In the genomic region with DNA sequence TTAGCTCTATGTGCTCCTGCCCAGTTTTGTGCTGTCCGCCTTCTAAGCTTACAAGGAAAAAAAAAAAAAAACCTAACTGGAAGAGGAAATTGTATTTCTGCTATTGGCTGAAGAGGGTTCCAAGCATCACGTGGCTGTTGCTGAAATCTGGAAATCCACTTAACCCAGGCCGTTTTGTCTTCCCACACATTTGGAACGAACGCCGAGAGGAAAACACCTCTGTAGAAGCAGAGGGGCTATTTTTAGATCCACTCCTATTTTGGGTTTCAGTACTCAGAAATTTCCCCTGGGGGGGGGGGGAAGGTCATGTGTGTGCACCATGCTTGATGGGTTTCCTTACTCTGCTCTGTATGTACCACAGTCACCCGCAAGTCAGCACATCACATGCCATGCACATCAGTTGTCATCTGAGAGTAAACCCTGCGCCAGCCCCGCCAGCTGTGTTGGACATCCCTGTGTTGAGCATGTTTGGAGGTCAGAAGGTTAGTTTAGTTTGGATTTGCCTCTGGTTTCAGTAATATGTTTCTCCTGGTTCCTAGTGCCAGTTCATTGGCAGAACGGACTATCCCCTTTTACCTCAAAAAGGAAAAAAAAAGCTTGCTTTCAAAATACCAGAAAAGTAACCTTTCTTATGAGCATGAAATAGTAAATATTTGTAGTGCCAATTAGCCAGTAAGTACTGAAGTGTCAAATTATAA, we compare ENCODE assay signal across 8 mouse cellular contexts. TPM values are rescaled to one million over a fixed set of nuclear protein-coding genes. Genes with fewer than 3 reads are reported as not detected.
DNase-seq lines count a peak whose midpoint lies in the region; ATAC-seq and TF ChIP-seq lines count a peak whose summit lies in the region.

No protein-coding gene starts in this region.

- H3K27me3 ChIP-seq in embryonic facial prominence, embryonic 12.5 days, result no peaks in the 10 kb centered on the region

- no peak overlapping the region for H3K9ac ChIP-seq in embryonic facial prominence, embryonic 12.5 days

- H3K4me1 ChIP-seq in embryonic facial prominence, embryonic 12.5 days, result peaks cover 28% of the 10 kb centered on the region
- peaks cover 12% of the 10 kb centered on the region for H3K4me1 ChIP-seq in lung, adult 2 months (ENCODE audit: control insufficient read depth, insufficient read depth, low read length)

- no peaks in the 10 kb centered on the region for H3K36me3 ChIP-seq in embryonic facial prominence, embryonic 12.5 days

- peak; percentile 16; the same call in 1 of the 2 replicates for ATAC-seq in frontal cortex, adult (ENCODE audit: low TSS enrichment)
- 0 out of 2 replicates have a peak, but pooled peaks have one; percentile 61 for ATAC-seq in embryonic facial prominence, embryonic 12.5 days (ENCODE audit: insufficient number of reproducible peaks, insufficient read depth, low FRiP score, low TSS enrichment)

- TF ChIP-seq CTCF in lung, adult 2 months (IDR thresholded peaks at IDR 0.05; ENCODE audit: insufficient read depth, low read length), result no peak

- H3K4me2 ChIP-seq in embryonic facial prominence, embryonic 12.5 days (replicated peaks), result peak overlapping the region; percentile 34

- no peak for TF ChIP-seq POLR2A in lung, adult 2 months (IDR thresholded peaks at IDR 0.05; ENCODE audit: borderline replicate concordance, extremely low read depth, low read depth, low read length)

- H3K4me3 ChIP-seq in embryonic facial prominence, embryonic 12.5 days, result no peak overlapping the region
- no peak overlapping the region for H3K4me3 ChIP-seq in lung, adult 2 months (replicated peaks; ENCODE audit: extremely low read depth, low read depth, low read length)

- H3K27ac ChIP-seq in embryonic facial prominence, embryonic 12.5 days, result peak overlapping the region; percentile 75

- no peak for DNase-seq in frontal cortex, postnatal 25 days (ENCODE audit: low spot score in 2 of 2)
- DNase-seq in heart, postnatal 10 days, result peak; percentile 85 to 86
- DNase-seq in lung, adult 2 months, result peak; percentile 50
- DNase-seq in thymus, postnatal 25 days, result no peak
- DNase-seq in cerebellum, adult 18-20 months, result no peak
- DNase-seq in right cerebral cortex, postnatal 4 days, result no peak

- H3K9me3 ChIP-seq in embryonic facial prominence, embryonic 12.5 days, result no peaks in the 10 kb centered on the region

- WGBS in embryonic facial prominence, embryonic 12.5 days, result 21% methylated on average over 10 of the region's 10 CpGs
- 20% methylated on average over 10 of the region's 10 CpGs for WGBS in lung, adult 2 months

- intact Hi-C loops in heart, postnatal 10 days (cut with DNase I), result no loop called here

RNA-seq across cellular contexts. Expression of gene Daam1, which starts 33.1 kb away (rescaled TPM):
- polyA plus RNA-seq in embryonic facial prominence, embryonic 12.5 days (2016; fragmentation: Nextera tagmentation; extraction: Ambion mirVana), result 8.4 and 9.8 TPM in 2 replicates
- total RNA-seq in heart, postnatal 10 days (2021), result 10 to 100 TPM; 70.7 to 86.4 TPM
- 9.4 and 15.2 TPM in 2 replicates for polyA plus RNA-seq in lung, adult 2 months (2012; rRNA removed)

Comparison
In these comparisons a context has a peak if more than half of its experiments do, and no peak if none do; other contexts are left out.
1. DNase-seq: peak in heart, postnatal 10 days (2 of 2) and lung, adult 2 months (single experiment); none in frontal cortex, postnatal 25 days (0 of 2), thymus, postnatal 25 days (single experiment), cerebellum, adult 18-20 months (0 of 2) and right cerebral cortex, postnatal 4 days (single experiment).